Mouse (Mus musculus): ENCODE results near the gene Six6. TPM values are rescaled to one million over a fixed set of nuclear protein-coding genes. Genes with fewer than 3 reads are reported as not detected.

The Six6 gene
- polyA plus RNA-seq (2016; fragmentation: Nextera tagmentation; extraction: Ambion mirVana) = 0.13 TPM in 1 of 2 replicates, not detected in the other

GRCm38 (mm10) chr12:72939616-72940015 is at the start of gene Six6:
Gene Six6, plus strand, starts transcription at chr12:72939892.
- Histone ChIP-seq H3K9ac (replicated peaks) (no peak within 1 kb of the TSS), H3K9me3 (no peaks in the 10 kb centered on the region), H3K4me2 (replicated peaks) (peak within 1 kb of the TSS; percentile 26), H3K4me1 (peaks cover 13% of the 10 kb centered on the region), H3K4me3 (peak within 1 kb of the TSS; percentile 16), H3K27me3 (peaks cover 88% of the 10 kb centered on the region), H3K27ac (replicated peaks) (no peak within 1 kb of the TSS), H3K36me3 (no peaks in the 10 kb centered on the region)
- ATAC-seq (ENCODE audit: low FRiP score, low read depth) = peak; percentile 41; the same call in 1 of the 2 replicates
- 0% methylated on average over 28 of the region's 28 CpGs for WGBS

GRCm38 (mm10) chr12:72917159-72917993 is 22.3 kb upstream of the Six6 start:
- H3K27ac ChIP-seq (replicated peaks) = no peak overlapping the region
- WGBS = 19% methylated on average over 48 of the region's 48 CpGs
- no peaks in the 10 kb centered on the region for H3K9me3 ChIP-seq
- peak overlapping the region; percentile 55 for H3K4me2 ChIP-seq (replicated peaks)
- no peak for ATAC-seq (ENCODE audit: low FRiP score, low read depth)
- 0 out of 2 replicates have a peak overlapping the region, but pooled peaks have one; percentile 16 for H3K9ac ChIP-seq (replicated peaks)
- H3K36me3 ChIP-seq = no peaks in the 10 kb centered on the region
- H3K27me3 ChIP-seq = peaks cover 23% of the 10 kb centered on the region
- H3K4me3 ChIP-seq = peak overlapping the region; percentile 38
- H3K4me1 ChIP-seq = 0 out of 2 replicates have a peak, but pooled peaks cover 3% of the 10 kb centered on the region

- Histone ChIP-seq H3K27ac (replicated peaks) (no peak overlapping the region), H3K9me3 (no peaks in the 10 kb centered on the region), H3K9ac (replicated peaks) (no peak overlapping the region), H3K27me3 (peaks cover 75% of the 10 kb centered on the region), H3K36me3 (no peaks in the 10 kb centered on the region), H3K4me3 (no peak overlapping the region), H3K4me2 (replicated peaks) (no peak overlapping the region), H3K4me1 (peaks cover 11% of the 10 kb centered on the region)
- 13% methylated on average over 8 of the region's 8 CpGs for WGBS
- ATAC-seq (ENCODE audit: low FRiP score, low read depth) = no peak
Observed at GRCm38 (mm10) chr12:72936751-72937150, 2.9 kb upstream of the Six6 start.

- Histone ChIP-seq H3K36me3 (no peaks in the 10 kb centered on the region), H3K4me1 (peaks cover 11% of the 10 kb centered on the region), H3K4me3 (no peak overlapping the region), H3K27ac (replicated peaks) (no peak overlapping the region), H3K4me2 (replicated peaks) (no peak overlapping the region), H3K9me3 (no peaks in the 10 kb centered on the region), H3K9ac (replicated peaks) (no peak overlapping the region), H3K27me3 (peaks cover 82% of the 10 kb centered on the region)
- no peak for ATAC-seq (ENCODE audit: low FRiP score, low read depth)
- WGBS = 1% methylated on average over 19 of the region's 19 CpGs
Observed at GRCm38 (mm10) chr12:72937537-72938120, 2.1 kb upstream of the Six6 start.

- H3K9ac ChIP-seq (replicated peaks) = no peak overlapping the region
- H3K36me3 ChIP-seq = no peaks in the 10 kb centered on the region
- 3% methylated on average over 11 of the region's 13 CpGs for WGBS
- no peak overlapping the region for H3K27ac ChIP-seq (replicated peaks)
- no peak overlapping the region for H3K4me2 ChIP-seq (replicated peaks)
- peaks cover 11% of the 10 kb centered on the region for H3K4me1 ChIP-seq
- no peak overlapping the region for H3K4me3 ChIP-seq
- no peak for ATAC-seq (ENCODE audit: low FRiP score, low read depth)
- H3K9me3 ChIP-seq = no peaks in the 10 kb centered on the region
- H3K27me3 ChIP-seq = peaks cover 85% of the 10 kb centered on the region
Observed at GRCm38 (mm10) chr12:72938176-72938575, 1.5 kb upstream of the Six6 start.

GRCm38 (mm10) chr12:72938600-72939490 is 847 bp upstream of the Six6 start:
- H3K9ac ChIP-seq (replicated peaks) = no peak overlapping the region
- peaks cover 11% of the 10 kb centered on the region for H3K4me1 ChIP-seq
- peaks cover 92% of the 10 kb centered on the region for H3K27me3 ChIP-seq
- H3K27ac ChIP-seq (replicated peaks) = no peak overlapping the region
- 4% methylated on average over 14 of the region's 14 CpGs for WGBS
- H3K9me3 ChIP-seq = no peaks in the 10 kb centered on the region
- H3K36me3 ChIP-seq = no peaks in the 10 kb centered on the region
- H3K4me2 ChIP-seq (replicated peaks) = no peak overlapping the region
- ATAC-seq (ENCODE audit: low FRiP score, low read depth) = no peak
- H3K4me3 ChIP-seq = no peak overlapping the region

- Histone ChIP-seq H3K4me1 (peaks cover 19% of the 10 kb centered on the region), H3K27ac (replicated peaks) (no peak within 1 kb of the TSS), H3K36me3 (no peaks in the 10 kb centered on the region), H3K9me3 (no peaks in the 10 kb centered on the region), H3K4me3 (peak within 1 kb of the TSS; percentile 16), H3K4me2 (replicated peaks) (peak within 1 kb of the TSS; percentile 26), H3K9ac (replicated peaks) (no peak within 1 kb of the TSS), H3K27me3 (peaks cover 88% of the 10 kb centered on the region)
- 1% methylated on average over 39 of the region's 39 CpGs for WGBS
- no peak for ATAC-seq (ENCODE audit: low FRiP score, low read depth)
Observed at GRCm38 (mm10) chr12:72940071-72940821, 554 bp downstream of the Six6 start, which contains the start of gene 4930447C04Rik. Gene 4930447C04Rik, minus strand, starts transcription at chr12:72940774.

GRCm38 (mm10) chr12:72940822-72941397 is 1.2 kb downstream of the Six6 start:
- H3K9ac ChIP-seq (replicated peaks) = no peak overlapping the region
- H3K36me3 ChIP-seq = no peaks in the 10 kb centered on the region
- WGBS = 2% methylated on average over 11 of the region's 11 CpGs
- H3K27ac ChIP-seq (replicated peaks) = no peak overlapping the region
- no peak overlapping the region for H3K4me2 ChIP-seq (replicated peaks)
- no peaks in the 10 kb centered on the region for H3K9me3 ChIP-seq
- no peak overlapping the region for H3K4me3 ChIP-seq
- peaks cover 26% of the 10 kb centered on the region for H3K4me1 ChIP-seq
- peaks cover 89% of the 10 kb centered on the region for H3K27me3 ChIP-seq
- ATAC-seq (ENCODE audit: low FRiP score, low read depth) = no peak

GRCm38 (mm10) chr12:72941398-72942051 is 1.8 kb downstream of the Six6 start:
- WGBS = under 1% methylated on average over 32 of the region's 32 CpGs
- no peak overlapping the region for H3K4me2 ChIP-seq (replicated peaks)
- peaks cover 91% of the 10 kb centered on the region for H3K27me3 ChIP-seq
- no peak overlapping the region for H3K9ac ChIP-seq (replicated peaks)
- H3K36me3 ChIP-seq = no peaks in the 10 kb centered on the region
- no peak overlapping the region for H3K27ac ChIP-seq (replicated peaks)
- no peak overlapping the region for H3K4me3 ChIP-seq
- ATAC-seq (ENCODE audit: low FRiP score, low read depth) = no peak
- H3K9me3 ChIP-seq = no peaks in the 10 kb centered on the region
- peaks cover 26% of the 10 kb centered on the region for H3K4me1 ChIP-seq

GRCm38 (mm10) chr12:72942171-72942570 is 2.5 kb downstream of the Six6 start:
- H3K36me3 ChIP-seq = no peaks in the 10 kb centered on the region
- 14% methylated on average over 6 of the region's 6 CpGs for WGBS
- peaks cover 90% of the 10 kb centered on the region for H3K27me3 ChIP-seq
- H3K9ac ChIP-seq (replicated peaks) = no peak overlapping the region
- H3K4me2 ChIP-seq (replicated peaks) = no peak overlapping the region
- ATAC-seq (ENCODE audit: low FRiP score, low read depth) = no peak
- H3K9me3 ChIP-seq = no peaks in the 10 kb centered on the region
- peaks cover 26% of the 10 kb centered on the region for H3K4me1 ChIP-seq
- no peak overlapping the region for H3K27ac ChIP-seq (replicated peaks)
- no peak overlapping the region for H3K4me3 ChIP-seq

Measured in midbrain, embryonic 12.5 days (tissue).